Mouse (Mus musculus): Measurements from ENCODE around the gene Nr1d2.
A peak's percentile ranks its signal among the peaks of the same experiment; 100 is the strongest.
"Not testable (repeated sequence)": the region's sequence is repeated elsewhere in the genome, so short reads cannot be mapped to it uniquely, and the experiment has no call there.

The Nr1d2 gene

GRCm38 (mm10) chr14:18231866-18232265 lies 7.1 kb downstream of the Nr1d2 start:
- DNase-seq = not testable (repeated sequence)

- not testable (repeated sequence) for DNase-seq
Measured at GRCm38 (mm10) chr14:18229751-18230150, 9.2 kb downstream of the Nr1d2 start.

- peak; percentile 52 to 62 for DNase-seq
Measured at GRCm38 (mm10) chr14:18226181-18226580, 12.7 kb downstream of the Nr1d2 start.

- DNase-seq = not testable (repeated sequence)
Measured at GRCm38 (mm10) chr14:18225431-18225830, 13.5 kb downstream of the Nr1d2 start.

- no peak for DNase-seq
Measured at GRCm38 (mm10) chr14:18221977-18222376, 16.9 kb downstream of the Nr1d2 start.

GRCm38 (mm10) chr14:18217158-18217557 lies 21.8 kb downstream of the Nr1d2 start:
- no peak for DNase-seq

- DNase-seq = no peak
Measured at GRCm38 (mm10) chr14:18216428-18216827, 22.5 kb downstream of the Nr1d2 start.

GRCm38 (mm10) chr14:18210795-18211194 lies 28.1 kb downstream of the Nr1d2 start:
- peak in 1 of 2 experiments; percentile 50 for DNase-seq

- DNase-seq = not testable (repeated sequence)
Measured at GRCm38 (mm10) chr14:18204315-18204714, 34.6 kb downstream of the Nr1d2 start.

- DNase-seq = no peak
Measured at GRCm38 (mm10) chr14:18201413-18201812, 37.5 kb downstream of the Nr1d2 start.

GRCm38 (mm10) chr14:18186883-18187417 lies 52.0 kb downstream of the Nr1d2 start:
- peak; percentile 38 to 48 for DNase-seq

GRCm38 (mm10) chr14:18177531-18177930 lies 61.4 kb downstream of the Nr1d2 start:
- not testable (repeated sequence) for DNase-seq

GRCm38 (mm10) chr14:18167597-18167996 lies 71.3 kb downstream of the Nr1d2 start:
- no peak for DNase-seq

GRCm38 (mm10) chr14:18167041-18167440 lies 71.9 kb downstream of the Nr1d2 start:
- DNase-seq = peak; percentile 19 to 28
